Mouse (Mus musculus): Measurements from ENCODE around the gene Mblac1.

- TF ChIP-seq CTCF (IDR thresholded peaks at IDR 0.05; ENCODE audit: low read depth) (no peak), EP300 (IDR thresholded peaks at IDR 0.05; ENCODE audit: low read depth) (no peak)
Observed at GRCm38 (mm10) chr5:138219864-138220263, 25.8 kb downstream of the Mblac1 start.

All from heart, postnatal 0 days (tissue).